Mouse (Mus musculus): Measurements from ENCODE around the gene Ano4.
A peak's percentile ranks its signal among the peaks of the same experiment; 100 is the strongest.

The Ano4 gene

GRCm38 (mm10) chr10:89344491-89345195 is at the start of gene Ano4:
TSS of gene Ano4 (minus strand) at chr10:89344762.
- DNase-seq, result peak; percentile 62 to 66

DNA sequence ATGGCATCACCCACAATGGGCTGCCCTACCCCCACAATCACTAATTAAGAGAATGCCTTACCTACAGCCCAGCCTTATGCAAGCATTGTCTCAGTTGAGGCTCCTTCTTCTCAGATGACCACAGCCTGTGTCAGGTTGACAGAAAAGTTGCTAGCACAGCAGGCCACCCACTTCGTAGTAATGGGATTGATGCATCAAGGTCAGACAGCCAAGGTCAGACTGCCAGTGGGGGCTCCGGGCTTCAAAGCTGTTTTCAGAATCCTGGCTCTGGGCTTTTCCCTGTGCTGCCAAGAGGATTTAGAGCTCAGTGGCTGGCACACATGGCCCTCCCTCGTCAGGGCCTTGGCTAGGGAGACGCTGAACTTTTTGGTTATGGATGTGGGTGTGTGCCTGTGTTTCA is 48.1 kb upstream of the Ano4 start:
- no peak for DNase-seq

GRCm38 (mm10) chr10:89391571-89392163 is 47.1 kb upstream of the Ano4 start:
- no peak for DNase-seq

GRCm38 (mm10) chr10:89386461-89386860 is 41.9 kb upstream of the Ano4 start:
- no peak for DNase-seq

DNA sequence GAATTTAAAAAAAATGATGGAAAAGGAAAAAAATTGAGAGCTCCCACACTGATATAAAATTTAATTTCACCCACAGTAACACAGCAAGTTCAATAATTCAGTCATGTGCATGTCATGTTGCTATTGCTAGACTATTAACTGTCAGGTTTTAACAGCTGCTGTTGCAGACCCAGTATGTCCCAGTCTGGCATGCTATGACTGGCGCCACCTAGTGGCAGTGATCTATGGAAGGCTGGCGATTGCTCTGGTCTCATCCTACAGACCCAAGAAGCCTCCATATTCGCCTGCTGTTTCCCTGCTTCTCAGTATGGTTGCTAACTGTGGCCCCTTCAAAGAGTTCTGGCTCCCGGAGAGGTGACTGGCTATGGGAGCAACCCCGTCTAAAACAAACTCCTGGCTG is 38.9 kb upstream of the Ano4 start:
- peak; percentile 62 to 84 for DNase-seq

DNA sequence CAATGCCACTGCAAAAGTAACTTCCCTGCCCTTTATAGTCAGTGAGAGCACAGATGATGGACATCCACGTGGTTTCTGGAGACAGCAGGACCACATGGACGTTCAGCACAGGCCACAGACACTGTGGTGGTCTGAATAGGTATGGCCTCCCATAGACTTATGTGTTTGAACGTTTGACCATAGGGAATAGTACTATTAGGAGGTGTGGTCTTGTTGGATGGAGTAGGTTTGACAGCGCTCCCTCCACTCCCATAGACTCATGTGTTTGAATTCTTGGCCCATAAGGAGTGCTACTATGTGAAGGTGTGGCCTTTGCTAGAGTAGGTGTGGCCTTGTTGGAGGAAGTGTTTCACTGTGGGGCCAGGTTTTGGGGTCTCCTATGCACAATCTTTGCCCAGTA is 33.2 kb upstream of the Ano4 start:
- no peak for DNase-seq

GRCm38 (mm10) chr10:89370051-89370450 is 25.5 kb upstream of the Ano4 start:
- DNase-seq, result peak; percentile 29 to 40

GRCm38 (mm10) chr10:89358933-89359332 is 14.4 kb upstream of the Ano4 start:
- DNase-seq, result no peak

GRCm38 (mm10) chr10:89354639-89355038 is 10.1 kb upstream of the Ano4 start:
- no peak for DNase-seq

GRCm38 (mm10) chr10:89351416-89351815 is 6.9 kb upstream of the Ano4 start:
- no peak for DNase-seq

DNA sequence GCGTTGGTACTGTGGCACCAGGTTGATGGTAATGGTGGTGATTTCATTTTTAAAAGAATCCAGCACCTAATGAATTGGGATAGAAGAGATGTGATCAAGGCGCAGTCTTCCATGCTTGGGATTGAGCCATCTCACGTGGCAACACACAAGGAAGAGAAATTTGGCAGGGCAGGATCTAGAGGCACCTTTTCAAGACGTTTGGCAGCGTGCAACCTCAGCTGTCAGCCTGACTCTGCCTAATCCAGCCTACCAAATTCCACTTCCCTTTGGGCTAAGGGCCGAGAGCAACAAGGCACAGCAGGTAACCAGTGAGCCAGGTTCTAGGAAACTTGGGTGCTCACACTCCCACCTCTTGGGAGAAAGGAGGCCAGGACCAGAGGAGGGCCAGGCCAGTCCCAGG is 1.0 kb upstream of the Ano4 start:
- DNase-seq, result peak in 1 of 2 experiments; percentile 30

- no peak for DNase-seq
Observed at GRCm38 (mm10) chr10:89345196-89345533, 603 bp upstream of the Ano4 start.

DNA sequence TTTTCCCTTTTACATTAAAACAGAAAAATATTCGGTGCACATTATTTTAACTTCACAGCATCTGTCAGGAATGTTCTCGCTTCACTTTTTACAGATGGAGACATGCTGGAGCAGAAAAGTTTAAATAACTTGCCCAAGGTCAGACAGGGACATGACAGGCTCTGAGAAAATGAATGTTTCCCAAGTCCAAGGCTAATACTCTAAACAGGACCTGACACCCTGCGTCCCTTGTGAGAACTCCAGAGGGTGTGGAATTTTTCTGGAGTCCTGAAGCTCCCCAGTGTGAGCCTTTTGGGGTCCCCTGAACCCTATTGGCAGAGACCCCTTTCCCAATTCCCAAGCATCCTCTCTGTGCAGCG is 451 bp downstream of the Ano4 start:
- no peak for DNase-seq

DNA sequence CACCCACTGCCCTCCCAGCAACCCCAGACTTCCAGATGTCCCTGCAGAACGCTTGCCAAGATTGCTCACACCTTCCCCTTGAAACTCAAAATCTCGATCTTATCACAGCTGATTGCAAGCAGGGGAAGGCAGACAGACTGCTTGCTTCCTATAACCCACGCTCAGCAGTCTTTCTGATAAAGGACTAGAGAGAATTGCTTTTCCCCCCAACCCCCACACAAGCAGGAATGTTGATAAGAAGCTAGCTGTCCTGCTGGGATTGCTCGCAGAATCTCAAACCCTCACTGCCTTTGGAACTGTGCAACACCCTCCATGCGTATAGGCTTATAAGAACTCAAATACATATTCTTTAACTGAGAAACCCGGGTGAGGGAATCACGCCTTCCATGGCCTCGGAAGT is 846 bp downstream of the Ano4 start:
- DNase-seq, result no peak

GRCm38 (mm10) chr10:89330261-89330660 is 14.3 kb downstream of the Ano4 start:
- no peak for DNase-seq

- no peak for DNase-seq
Observed at GRCm38 (mm10) chr10:89329806-89330205, 14.8 kb downstream of the Ano4 start.

DNA sequence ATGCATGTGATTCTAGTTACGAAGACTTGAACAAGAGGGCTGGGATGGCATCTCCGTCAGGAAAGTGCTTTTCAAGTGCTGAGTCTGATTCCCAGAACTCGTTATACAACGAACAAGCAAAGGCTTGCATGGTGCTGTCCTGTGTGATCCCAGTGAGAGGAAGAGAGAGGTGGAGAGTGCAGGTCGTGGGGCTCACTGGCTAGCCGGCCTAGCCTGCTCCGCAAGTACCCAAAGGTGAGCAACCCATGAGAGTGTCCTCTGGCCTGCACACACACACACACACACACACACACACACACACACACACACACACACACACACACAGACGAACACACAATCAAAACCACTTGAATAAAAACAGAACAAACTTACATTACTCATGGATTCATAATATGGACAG is 15.7 kb downstream of the Ano4 start:
- no peak for DNase-seq

DNA sequence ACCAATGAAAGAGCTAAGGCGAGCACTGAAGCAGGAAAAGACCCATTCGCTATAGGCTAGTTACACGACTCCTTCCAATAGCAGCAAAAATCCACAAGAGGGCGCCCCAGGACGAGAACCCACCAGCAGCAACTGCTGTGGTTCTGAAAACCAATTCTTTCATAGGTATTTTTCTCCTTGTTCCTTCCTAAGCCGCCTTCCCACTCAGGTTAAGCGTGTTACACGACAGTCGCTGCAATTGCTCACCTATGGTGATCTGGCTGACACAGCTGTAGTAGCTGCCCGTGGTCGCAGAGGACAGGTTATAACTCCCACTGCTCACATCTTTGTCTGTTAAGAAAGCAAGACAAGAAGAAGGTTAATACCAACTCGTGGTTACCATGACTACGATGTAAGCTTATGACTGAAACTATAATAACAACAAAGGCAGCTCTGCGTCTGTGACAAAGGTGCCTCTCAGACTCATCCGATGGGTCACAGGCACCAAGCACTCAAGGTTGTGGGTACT is 17.5 kb downstream of the Ano4 start:
- peak; percentile 35 to 68 for DNase-seq

DNA sequence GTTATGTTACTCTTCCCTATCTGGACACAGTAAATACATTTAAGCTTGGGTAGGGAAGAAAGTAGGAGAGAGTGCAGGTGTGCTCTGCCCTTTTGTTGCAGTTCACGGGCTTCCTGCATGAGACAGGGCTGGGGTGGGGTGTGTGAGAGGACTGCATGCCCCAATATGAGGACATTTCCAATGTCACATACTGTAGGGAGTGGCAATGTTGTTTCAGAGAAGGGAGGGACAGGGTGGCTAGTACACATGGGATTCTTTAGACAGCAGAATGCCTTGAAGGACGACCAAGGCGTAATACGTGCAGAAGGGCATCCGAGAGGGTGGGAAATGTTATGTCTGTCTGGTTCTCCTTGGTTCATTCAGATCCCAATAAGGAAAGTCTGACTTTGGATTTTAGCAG is 18.2 kb downstream of the Ano4 start:
- DNase-seq, result no peak

DNA sequence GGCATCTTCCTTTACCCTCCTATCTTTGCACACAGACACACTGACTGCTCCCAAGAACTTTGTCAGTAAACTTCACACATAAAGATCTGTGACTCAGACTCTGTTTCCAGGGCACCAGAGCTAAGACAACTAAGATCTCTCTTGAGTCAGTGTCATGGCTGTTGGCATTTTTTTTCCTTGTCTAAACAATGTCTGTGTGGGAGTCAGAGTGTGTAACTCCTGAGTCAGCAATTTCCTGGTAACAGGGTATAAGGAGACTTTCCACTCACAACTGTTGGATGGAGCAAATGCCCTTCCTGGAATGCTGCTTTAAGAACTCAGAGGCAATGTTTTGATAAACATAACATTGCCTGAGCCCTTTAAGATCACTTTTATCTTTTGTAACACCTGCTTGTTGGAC is 37.0 kb downstream of the Ano4 start:
- no peak for DNase-seq

DNA sequence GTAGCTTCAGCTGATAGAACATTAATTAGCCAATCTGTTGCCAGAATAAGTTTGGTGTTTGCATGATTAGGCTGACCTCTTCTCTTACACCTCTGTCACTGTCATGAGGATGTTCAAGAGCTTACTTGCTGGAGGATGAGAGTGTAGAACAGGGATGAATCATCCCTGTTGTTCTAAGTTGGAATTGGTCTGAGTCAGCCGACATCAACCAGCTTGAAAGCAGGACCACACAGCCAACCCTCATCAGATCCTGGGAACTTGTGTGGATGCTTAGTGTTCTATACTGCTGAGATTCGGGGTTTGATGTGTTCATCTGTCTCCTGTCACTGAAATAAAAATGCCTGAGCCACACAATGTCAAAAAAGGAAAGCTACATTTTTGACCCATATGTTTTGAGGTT is 44.2 kb downstream of the Ano4 start:
- no peak for DNase-seq

- no peak for DNase-seq
Observed at GRCm38 (mm10) chr10:89292784-89293183, 51.8 kb downstream of the Ano4 start.

DNA sequence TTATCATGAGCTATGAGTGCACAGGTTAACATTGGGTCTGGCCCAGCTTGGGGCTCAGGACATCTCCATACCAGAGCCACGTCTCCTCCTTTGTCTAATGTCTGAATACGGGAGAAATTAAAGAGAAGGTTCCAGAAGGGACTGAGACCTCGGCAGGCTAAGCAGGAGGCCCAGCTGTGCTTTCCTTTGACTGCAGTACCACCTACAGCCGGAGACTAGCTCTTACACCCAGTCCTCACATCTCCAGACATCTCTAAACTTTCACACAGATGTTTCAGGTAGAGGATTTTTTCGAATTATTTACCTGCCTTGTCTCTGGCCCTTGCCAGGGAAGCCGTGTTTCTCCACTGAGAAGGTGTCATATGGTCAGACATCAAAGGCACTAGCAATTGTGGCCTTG is 53.9 kb downstream of the Ano4 start:
- no peak for DNase-seq

DNA sequence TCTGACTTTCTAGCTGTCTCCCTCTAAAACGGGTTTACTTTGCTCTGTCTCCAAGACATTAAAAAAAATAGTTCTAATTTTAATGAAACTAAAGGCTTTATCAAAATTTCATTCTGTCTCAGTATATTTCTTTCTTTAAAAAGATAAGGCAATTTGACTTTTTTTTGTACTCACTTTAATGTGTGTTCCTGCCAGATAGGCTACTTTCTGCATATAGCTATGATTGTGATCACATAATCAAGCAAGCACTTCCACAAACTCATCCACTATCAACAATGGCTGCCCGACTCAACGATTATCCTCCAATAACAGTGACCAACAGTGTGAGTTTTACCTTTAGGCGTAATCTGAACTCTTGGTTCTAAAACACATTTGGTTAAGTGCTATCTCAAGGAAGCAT is 55.3 kb downstream of the Ano4 start:
- DNase-seq, result no peak

DNA sequence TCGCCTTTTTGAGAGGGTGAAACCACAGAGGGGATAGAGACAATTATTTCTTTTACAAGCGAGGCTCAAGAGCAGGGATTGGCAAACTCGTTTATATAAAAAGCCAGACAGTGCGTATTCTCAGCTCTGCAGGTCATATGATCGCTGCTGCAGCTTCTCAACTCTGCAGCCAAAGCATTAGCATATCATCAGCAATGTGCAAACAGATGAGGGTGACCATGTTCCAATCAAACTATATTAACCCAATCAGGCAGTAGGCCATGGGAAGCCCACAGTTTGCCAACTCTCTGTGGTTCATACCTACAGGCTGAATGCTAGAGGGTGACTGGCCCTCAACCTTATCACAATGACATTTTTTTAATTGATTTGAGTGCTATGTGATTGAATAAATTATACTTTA is 64.2 kb downstream of the Ano4 start:
- no peak for DNase-seq

Data from kidney, adult 8-10 months (tissue).